Mouse (Mus musculus) brain, embryonic 14.5 days (tissue): Measurements from ENCODE around the gene Rnf126.

Experiments used
- CTCF ChIP-seq: fragments of 200-500 bp; IDR thresholded peaks from 2 replicates; pipeline ENCODE4 v1.5.1; 2012; ENCODE audit warnings: inconsistent platforms, mild to moderate bottlenecking, moderate library complexity, borderline replicate concordance; ENCODE audit not compliant: insufficient read depth, insufficient read length; ENCODE audit errors: extremely low read depth
- POLR2A ChIP-seq: fragments of 200-500 bp; IDR thresholded peaks from 2 replicates; pipeline ENCODE4 v1.6.1; 2012; ENCODE audit warnings: mild to moderate bottlenecking, inconsistent platforms, borderline replicate concordance; ENCODE audit not compliant: poor library complexity, insufficient read depth, insufficient read length, severe bottlenecking; ENCODE audit errors: extremely low read depth

DNA sequence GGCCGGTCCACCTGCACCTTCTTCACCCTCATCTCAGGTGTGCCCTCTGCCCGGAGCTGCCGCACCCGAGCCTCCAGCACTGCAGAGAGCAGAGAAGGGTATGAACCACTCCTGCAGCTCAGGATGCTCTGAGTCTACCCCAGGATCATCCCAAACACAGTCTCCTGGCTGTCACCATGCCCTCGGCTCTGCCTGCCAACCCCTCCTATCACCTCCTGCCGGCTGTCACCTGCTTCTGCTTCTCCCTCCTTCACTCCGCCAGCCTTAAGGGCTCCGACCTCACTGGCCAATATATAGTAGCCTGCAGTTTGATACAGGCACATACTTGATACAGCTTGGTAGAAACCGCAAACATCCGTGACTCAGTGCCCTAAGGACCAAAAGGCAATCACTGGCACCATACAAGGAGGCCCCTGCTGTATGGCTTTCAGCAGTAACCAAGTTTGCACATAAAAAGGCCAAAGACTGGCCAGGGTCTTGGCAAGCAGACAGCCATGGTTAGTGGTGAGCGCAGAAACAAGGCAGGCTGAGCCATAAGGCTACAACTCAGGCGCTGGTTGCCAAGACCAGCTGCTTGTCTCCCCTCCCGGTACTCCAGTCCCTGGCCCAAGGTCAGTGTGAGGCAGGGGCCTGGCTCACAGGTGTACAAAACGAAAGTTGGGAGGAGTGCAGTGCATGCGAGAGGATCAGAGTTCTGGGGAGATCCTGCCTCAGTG is 22.9 kb downstream of the Rnf126 start:
- no peak for TF ChIP-seq CTCF
- no peak for TF ChIP-seq POLR2A
